Mouse (Mus musculus) hindbrain, embryonic 12.5 days (tissue): ENCODE measurements around the gene Ociad1. TPM values are rescaled to one million over a fixed set of nuclear protein-coding genes. Genes with fewer than 3 reads are reported as not detected.
"Not testable (repeated sequence)": the region's sequence is repeated elsewhere in the genome, so short reads cannot be mapped to it uniquely, and the experiment has no call there.

Source experiments
- ATAC-seq: fragments of 200-750 bp; cut with Nextera tagmentation; 2 replicates; pipeline ENCODE4 v1.8.0; 2017; ENCODE audit warnings: moderate TSS enrichment; ENCODE audit not compliant: low FRiP score
- H3K27ac ChIP-seq: fragments of 300-500 bp; sonication (generic); 2 replicates; pipeline ENCODE4 v1.5.1; 2016; ENCODE audit warnings: mild to moderate bottlenecking
- H3K27me3 ChIP-seq: fragments of 300-500 bp; sonication (generic); 2 replicates; pipeline ENCODE4 v1.6.1; 2016; ENCODE audit warnings: mild to moderate bottlenecking
- H3K36me3 ChIP-seq: fragments of 300-500 bp; sonication (generic); 2 replicates; pipeline ENCODE4 v1.6.1; 2016; ENCODE audit warnings: mild to moderate bottlenecking
- H3K4me1 ChIP-seq: fragments of 300-500 bp; sonication (generic); 2 replicates; pipeline ENCODE4 v1.6.1; 2016
- H3K4me2 ChIP-seq: fragments of 300-500 bp; sonication (generic); replicated peaks from 2 replicates; pipeline ENCODE4 v1.6.1; 2016; ENCODE audit warnings: mild to moderate bottlenecking
- H3K4me3 ChIP-seq: fragments of 300-500 bp; sonication (generic); 2 replicates; pipeline ENCODE4 v1.5.1; 2016; ENCODE audit warnings: mild to moderate bottlenecking
- H3K9ac ChIP-seq: fragments of 300-500 bp; sonication (generic); 2 replicates; pipeline ENCODE4 v1.6.1; 2016; ENCODE audit warnings: mild to moderate bottlenecking, moderate library complexity
- H3K9me3 ChIP-seq: fragments of 300-500 bp; sonication (generic); replicated peaks from 2 replicates; pipeline ENCODE4 v1.6.1; 2016; ENCODE audit warnings: mild to moderate bottlenecking
- WGBS: fragments of 180-500 bp; shearing (Covaris S2); methylation state at CpG from one replicate; pipeline ENCODE4 v1.1.7; 2016; 5-methylcytosine and 5-hydroxymethylcytosine counted together
- polyA plus RNA-seq: library from polyadenylated mRNA; unstranded; fragments of >200 nt; fragmentation: Nextera tagmentation; extraction: Ambion mirVana; gene quantifications from 2 replicates; pipeline ENCODE4 v1.2.1, GENCODE M21; 2016

Gene Ociad1
- polyA plus RNA-seq, 1 experiment from 2014 or later: 207 TPM

GRCm38 (mm10) chr5:73322684-73323083 lies 30.1 kb downstream of the Ociad1 start:
- H3K4me3 ChIP-seq, ATAC-seq, H3K9ac ChIP-seq, H3K27ac ChIP-seq, H3K4me2 ChIP-seq, H3K4me1 ChIP-seq, H3K27me3 ChIP-seq, H3K36me3 ChIP-seq, H3K9me3 ChIP-seq: not testable (repeated sequence)
- 90% methylated on average over 1 of the region's 1 CpGs for WGBS

GRCm38 (mm10) chr5:73323602-73324001 lies 31.0 kb downstream of the Ociad1 start:
- no peaks in the 10 kb centered on the region for H3K27me3 ChIP-seq
- H3K36me3 ChIP-seq: no peaks in the 10 kb centered on the region
- no peaks in the 10 kb centered on the region for H3K9me3 ChIP-seq
- ATAC-seq: no peak
- H3K4me1 ChIP-seq: no peaks in the 10 kb centered on the region
- no peak overlapping the region for H3K27ac ChIP-seq
- 81% methylated on average over 5 of the region's 5 CpGs for WGBS
- no peak overlapping the region for H3K4me2 ChIP-seq
- H3K4me3 ChIP-seq: no peak overlapping the region
- H3K9ac ChIP-seq: no peak overlapping the region

- Histone ChIP-seq H3K36me3 (no peaks in the 10 kb centered on the region), H3K4me2 (no peak overlapping the region), H3K4me3 (no peak overlapping the region), H3K4me1 (no peaks in the 10 kb centered on the region), H3K9me3 (no peaks in the 10 kb centered on the region), H3K27me3 (no peaks in the 10 kb centered on the region), H3K9ac (no peak overlapping the region), H3K27ac (no peak overlapping the region)
- no peak for ATAC-seq
- 81% methylated on average over 8 of the region's 8 CpGs for WGBS
Measured at GRCm38 (mm10) chr5:73324526-73325170, 32.1 kb downstream of the Ociad1 start.

GRCm38 (mm10) chr5:73331002-73331401 lies 38.4 kb downstream of the Ociad1 start:
- Histone ChIP-seq H3K27me3 (no peaks in the 10 kb centered on the region), H3K9me3 (no peaks in the 10 kb centered on the region), H3K4me1 (no peaks in the 10 kb centered on the region), H3K27ac (no peak overlapping the region), H3K4me3 (no peak overlapping the region), H3K36me3 (no peaks in the 10 kb centered on the region), H3K4me2 (no peak overlapping the region), H3K9ac (no peak overlapping the region)
- 0 out of 2 replicates have a peak, but pooled peaks have one; percentile 50 for ATAC-seq
- 68% methylated on average over 4 of the region's 4 CpGs for WGBS

- WGBS: 90% methylated on average over 5 of the region's 5 CpGs
- Histone ChIP-seq H3K27me3 (peaks cover 4% of the 10 kb centered on the region; the same call in 1 of the 2 replicates), H3K9me3 (no peaks in the 10 kb centered on the region), H3K4me2 (no peak overlapping the region), H3K9ac (no peak overlapping the region), H3K4me3 (no peak overlapping the region), H3K4me1 (peaks cover 6% of the 10 kb centered on the region; the same call in 1 of the 2 replicates), H3K36me3 (no peaks in the 10 kb centered on the region), H3K27ac (no peak overlapping the region)
- ATAC-seq: no peak
Measured at GRCm38 (mm10) chr5:73336448-73336847, 43.9 kb downstream of the Ociad1 start.

- Histone ChIP-seq H3K4me2 (peak overlapping the region; percentile 91), H3K9ac (peak overlapping the region; percentile 76), H3K36me3 (no peaks in the 10 kb centered on the region), H3K4me3 (peak overlapping the region; percentile 62), H3K27me3 (peaks cover 4% of the 10 kb centered on the region; the same call in 1 of the 2 replicates), H3K27ac (peak overlapping the region; percentile 75), H3K9me3 (no peaks in the 10 kb centered on the region), H3K4me1 (peaks cover 6% of the 10 kb centered on the region; the same call in 1 of the 2 replicates)
- peak; percentile 75 for ATAC-seq
- WGBS: 2% methylated on average over 31 of the region's 41 CpGs
Measured at GRCm38 (mm10) chr5:73337961-73338831, 45.6 kb downstream of the Ociad1 start.

- Histone ChIP-seq H3K36me3 (no peaks in the 10 kb centered on the region), H3K27ac (peak overlapping the region; percentile 75; the same call in 1 of the 2 replicates), H3K9ac (peak overlapping the region; percentile 76), H3K9me3 (no peaks in the 10 kb centered on the region), H3K4me3 (peak overlapping the region; percentile 62), H3K4me1 (peaks cover 6% of the 10 kb centered on the region; the same call in 1 of the 2 replicates), H3K4me2 (peak overlapping the region; percentile 91), H3K27me3 (peaks cover 4% of the 10 kb centered on the region; the same call in 1 of the 2 replicates)
- WGBS: 46% methylated on average over 14 of the region's 14 CpGs
- ATAC-seq: peak; percentile 74
Measured at GRCm38 (mm10) chr5:73338832-73339163, 46.2 kb downstream of the Ociad1 start.

GRCm38 (mm10) chr5:73339779-73340722 lies 47.5 kb downstream of the Ociad1 start:
- ATAC-seq: no peak
- Histone ChIP-seq H3K4me3 (no peak overlapping the region), H3K27me3 (peaks cover 4% of the 10 kb centered on the region; the same call in 1 of the 2 replicates), H3K27ac (no peak overlapping the region), H3K4me2 (no peak overlapping the region), H3K9me3 (no peaks in the 10 kb centered on the region), H3K36me3 (no peaks in the 10 kb centered on the region), H3K9ac (no peak overlapping the region), H3K4me1 (peaks cover 6% of the 10 kb centered on the region; the same call in 1 of the 2 replicates)
- WGBS: 89% methylated on average over 9 of the region's 9 CpGs

- H3K9me3 ChIP-seq: no peaks in the 10 kb centered on the region
- H3K27ac ChIP-seq: no peak within 1 kb of the TSS
- no peaks in the 10 kb centered on the region for H3K36me3 ChIP-seq
- peaks cover 6% of the 10 kb centered on the region; the same call in 1 of the 2 replicates for H3K4me1 ChIP-seq
- H3K27me3 ChIP-seq: peaks cover 4% of the 10 kb centered on the region; the same call in 1 of the 2 replicates
- no peak within 1 kb of the TSS for H3K4me3 ChIP-seq
- 81% methylated on average over 8 of the region's 8 CpGs for WGBS
- H3K9ac ChIP-seq: no peak within 1 kb of the TSS
- H3K4me2 ChIP-seq: no peak within 1 kb of the TSS
- ATAC-seq: no peak
Measured at GRCm38 (mm10) chr5:73340723-73341235, 48.2 kb downstream of the Ociad1 start, which contains the start of gene Ociad2. Gene Ociad2, minus strand, starts transcription at chr5:73341028.

- no peak for ATAC-seq
- no peak overlapping the region for H3K27ac ChIP-seq
- H3K4me2 ChIP-seq: no peak overlapping the region
- no peaks in the 10 kb centered on the region for H3K36me3 ChIP-seq
- H3K4me1 ChIP-seq: peaks cover 2% of the 10 kb centered on the region; the same call in 1 of the 2 replicates
- no peaks in the 10 kb centered on the region for H3K9me3 ChIP-seq
- no peak overlapping the region for H3K9ac ChIP-seq
- 88% methylated on average over 22 of the region's 22 CpGs for WGBS
- H3K27me3 ChIP-seq: peaks cover 4% of the 10 kb centered on the region; the same call in 1 of the 2 replicates
- no peak overlapping the region for H3K4me3 ChIP-seq
Measured at GRCm38 (mm10) chr5:73342701-73343355, 50.2 kb downstream of the Ociad1 start.

- Histone ChIP-seq H3K4me3 (no peak overlapping the region), H3K27me3 (peaks cover 4% of the 10 kb centered on the region; the same call in 1 of the 2 replicates), H3K27ac (no peak overlapping the region), H3K9me3 (no peaks in the 10 kb centered on the region), H3K4me1 (no peaks in the 10 kb centered on the region), H3K36me3 (no peaks in the 10 kb centered on the region), H3K9ac (no peak overlapping the region), H3K4me2 (no peak overlapping the region)
- ATAC-seq: no peak
- 81% methylated on average over 10 of the region's 10 CpGs for WGBS
Measured at GRCm38 (mm10) chr5:73344310-73344709, 51.7 kb downstream of the Ociad1 start.
